In the genomic region with DNA sequence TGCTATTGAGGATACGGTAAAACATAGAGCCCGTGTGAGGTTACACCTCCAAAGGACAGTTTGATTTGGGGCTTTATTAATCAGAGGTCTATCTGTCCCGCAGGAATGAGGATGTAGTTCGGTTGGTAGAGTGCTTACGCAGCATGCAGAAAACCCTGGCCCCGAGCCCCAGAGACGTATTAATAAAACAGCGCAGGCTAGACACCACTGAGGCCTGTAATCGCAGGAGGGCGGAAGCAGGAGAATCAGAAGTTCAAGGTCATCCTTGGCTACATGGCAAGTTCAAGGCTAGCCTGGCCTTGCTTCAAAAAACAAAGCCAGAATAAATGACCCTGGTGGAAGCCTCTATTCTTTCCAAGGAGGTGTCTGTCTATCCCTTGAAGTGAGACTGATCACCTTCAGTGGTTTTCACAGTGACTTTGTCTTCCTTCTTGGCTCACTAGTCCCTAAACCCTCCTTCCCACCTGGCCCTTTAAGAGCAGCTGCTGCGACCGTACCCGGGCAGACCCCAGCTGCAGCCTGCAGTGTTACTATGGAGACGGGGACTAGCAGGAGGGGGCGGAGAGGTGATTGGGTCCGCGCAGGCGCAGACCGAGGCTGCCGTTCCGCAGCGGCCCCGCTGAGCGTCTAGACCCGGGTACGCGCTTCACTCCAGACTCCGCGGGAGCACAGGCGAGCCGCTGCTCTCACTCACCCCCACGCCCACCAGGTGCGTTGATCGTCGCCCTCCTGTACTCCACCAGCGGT, we compare ENCODE assay signal across 8 mouse cellular contexts. TPM values are rescaled to one million over a fixed set of nuclear protein-coding genes. Genes with fewer than 3 reads are reported as not detected.
DNase-seq lines count a peak whose midpoint lies in the region; ATAC-seq and TF ChIP-seq lines count a peak whose summit lies in the region.

Gene Pnmal2, plus strand, starts transcription at position 622 of the 747 bp plus-strand sequence.

- TF ChIP-seq CTCF in layer of hippocampus, adult 2 months (conservative IDR thresholded peaks at IDR 0.05), result no peak

- peak within 1 kb of the TSS; percentile 84 for H3K9ac ChIP-seq in forebrain, embryonic 13.5 days

- intact Hi-C loops in heart, postnatal 36 days (cut with DNase I), result no loop called here

- H3K36me3 ChIP-seq in forebrain, embryonic 13.5 days (ENCODE audit: poor library complexity, severe bottlenecking), result no peaks in the 10 kb centered on the region

- peak within 1 kb of the TSS; percentile 92 for H3K27ac ChIP-seq in forebrain, embryonic 13.5 days
- peak within 1 kb of the TSS; percentile 98 for H3K27ac ChIP-seq in layer of hippocampus, adult 2 months

- peaks cover 39% of the 10 kb centered on the region for H3K27me3 ChIP-seq in forebrain, embryonic 13.5 days

- DNase-seq in brain, embryonic 18.5 days (ENCODE audit: low read depth, low spot score), result peak; percentile 87
- peak; percentile 73 to 77 for DNase-seq in heart, postnatal 36 days
- peak; percentile 90 to 92 for DNase-seq in layer of hippocampus, adult 2 months (ENCODE audit: low spot score in 2 of 2)
- DNase-seq in lung, adult 18-20 months, result peak; percentile 49 to 63
- peak; percentile 96 for DNase-seq in thymus, postnatal 0 days (ENCODE audit: low spot score)

- 13% methylated on average over 35 of the region's 36 CpGs for WGBS in forebrain, embryonic 13.5 days

- H3K4me3 ChIP-seq in forebrain, embryonic 13.5 days, result peak within 1 kb of the TSS; percentile 64
- H3K4me3 ChIP-seq in layer of hippocampus, adult 2 months, result peak within 1 kb of the TSS; percentile 87

- no peaks in the 10 kb centered on the region for H3K9me3 ChIP-seq in forebrain, embryonic 13.5 days (replicated peaks)

- peak; percentile 69 for ATAC-seq in CD4-positive, CD25-positive, alpha-beta regulatory T cell, adult 4 months
- peak; percentile 93 for ATAC-seq in forebrain, embryonic 13.5 days
- peak; percentile 13; the same call in 1 of the 2 replicates for ATAC-seq in neutrophil, adult 5-6 weeks (ENCODE audit: extremely low read depth, insufficient number of reproducible peaks, low FRiP score, poor library complexity, severe bottlenecking)

- H3K4me2 ChIP-seq in forebrain, embryonic 13.5 days, result peak within 1 kb of the TSS; percentile 86

- peaks cover 82% of the 10 kb centered on the region for H3K4me1 ChIP-seq in forebrain, embryonic 13.5 days

RNA-seq across cellular contexts. Expression of gene Pnmal2, which starts in this region (rescaled TPM):
- polyA plus RNA-seq in CD4-positive, CD25-positive, alpha-beta regulatory T cell, adult 4 months (2017; shearing (Covaris generic)), result not detected
- 59.5 and 78.0 TPM in 2 replicates for polyA plus RNA-seq in forebrain, embryonic 13.5 days (2015; fragmentation: Nextera tagmentation; extraction: Ambion mirVana)
- total RNA-seq in heart, postnatal 36 days (2021), result 1 to 10 TPM; 3.4 to 3.9 TPM
- 100 to 1,000 TPM; 348 to 373 TPM for total RNA-seq in layer of hippocampus, adult 2 months (2021)
- not detected in 2 replicates for total RNA-seq in neutrophil, adult 5-6 weeks (2017)
- polyA plus RNA-seq in thymus, postnatal 0 days (2015; fragmentation: Nextera tagmentation; extraction: Ambion mirVana), result 5.1 and 6.4 TPM in 2 replicates

Comparison
In these comparisons a context has a peak if more than half of its experiments do, and no peak if none do; other contexts are left out.
1. Peak in every context shown above with its lines: DNase-seq, ATAC-seq, H3K4me3 ChIP-seq and H3K27ac ChIP-seq.
2. RNA of gene Pnmal2 (total RNA-seq): 348 to 373 TPM in layer of hippocampus, adult 2 months; 3.4 to 3.9 TPM in heart, postnatal 36 days and not detected in neutrophil, adult 5-6 weeks; every median in the first group is over 10 times any median in the second.
3. Peak in ATAC-seq in CD4-positive, CD25-positive, alpha-beta regulatory T cell, adult 4 months; RNA of the gene not detected or under 1 TPM.
4. Peak in ATAC-seq in neutrophil, adult 5-6 weeks; RNA of the gene not detected or under 1 TPM.
5. ATAC-seq: peak in every context shown above with its lines; median percentile 93 in forebrain, embryonic 13.5 days; 69 in CD4-positive, CD25-positive, alpha-beta regulatory T cell, adult 4 months; 13 in neutrophil, adult 5-6 weeks.